Mouse (Mus musculus) fibroblast of lung, adult 2 months (primary cell): ENCODE measurements around the gene Padi1.

Experiments
- DNase-seq: peaks from one replicate; pipeline ENCODE4 v3.0.0-alpha.2; 2011; ENCODE audit warnings: low read depth

Gene Padi1

GRCm38 (mm10) chr4:140845666-140846065 lies at the start of gene Padi1:
Padi1 (minus strand) TSS chr4:140845778.
- no peak for DNase-seq

- DNase-seq = no peak
Measured at GRCm38 (mm10) chr4:140892163-140892530, 46.6 kb upstream of the Padi1 start.

- DNase-seq = no peak
Measured at GRCm38 (mm10) chr4:140891525-140892162, 46.1 kb upstream of the Padi1 start.

GRCm38 (mm10) chr4:140883852-140884251 lies 38.3 kb upstream of the Padi1 start:
- DNase-seq = no peak

GRCm38 (mm10) chr4:140882981-140883380 lies 37.4 kb upstream of the Padi1 start:
- DNase-seq = no peak

- no peak for DNase-seq
Measured at GRCm38 (mm10) chr4:140882365-140882764, 36.8 kb upstream of the Padi1 start.

GRCm38 (mm10) chr4:140881771-140882170 lies 36.2 kb upstream of the Padi1 start:
- DNase-seq = no peak

GRCm38 (mm10) chr4:140881026-140881670 lies 35.6 kb upstream of the Padi1 start:
- DNase-seq = no peak

GRCm38 (mm10) chr4:140880207-140880606 lies 34.6 kb upstream of the Padi1 start:
- DNase-seq = no peak

GRCm38 (mm10) chr4:140879739-140880138 lies 34.2 kb upstream of the Padi1 start:
- DNase-seq = no peak

GRCm38 (mm10) chr4:140879116-140879515 lies 33.5 kb upstream of the Padi1 start:
- no peak for DNase-seq

GRCm38 (mm10) chr4:140878655-140879054 lies 33.1 kb upstream of the Padi1 start:
- no peak for DNase-seq

GRCm38 (mm10) chr4:140877441-140877840 lies 31.9 kb upstream of the Padi1 start:
- no peak for DNase-seq

GRCm38 (mm10) chr4:140876681-140877080 lies 31.1 kb upstream of the Padi1 start:
- DNase-seq = no peak

- no peak for DNase-seq
Measured at GRCm38 (mm10) chr4:140876161-140876560, 30.6 kb upstream of the Padi1 start.

- no peak for DNase-seq
Measured at GRCm38 (mm10) chr4:140873011-140873410, 27.4 kb upstream of the Padi1 start.

GRCm38 (mm10) chr4:140872686-140872992 lies 27.1 kb upstream of the Padi1 start:
- no peak for DNase-seq

- no peak for DNase-seq
Measured at GRCm38 (mm10) chr4:140871851-140872685, 26.5 kb upstream of the Padi1 start.

- no peak for DNase-seq
Measured at GRCm38 (mm10) chr4:140871376-140871775, 25.8 kb upstream of the Padi1 start.

- DNase-seq = no peak
Measured at GRCm38 (mm10) chr4:140870876-140871275, 25.3 kb upstream of the Padi1 start.

GRCm38 (mm10) chr4:140869945-140870344 lies 24.4 kb upstream of the Padi1 start:
- no peak for DNase-seq

- DNase-seq = no peak
Measured at GRCm38 (mm10) chr4:140868484-140869190, 23.1 kb upstream of the Padi1 start.
